Mouse (Mus musculus) bone marrow, adult 2 months (tissue): ENCODE data around the gene Fndc3b.

Experiments
- CTCF ChIP-seq: fragments of 200-500 bp; IDR thresholded peaks from 2 replicates; pipeline ENCODE4 v1.5.1; 2011; ENCODE audit warnings: low read length, control low read depth; ENCODE audit not compliant: control insufficient read depth, insufficient read depth
- POLR2A ChIP-seq: fragments of 200-500 bp; IDR thresholded peaks from 2 replicates; pipeline ENCODE4 v1.6.1; 2011; ENCODE audit warnings: low read depth, mild to moderate bottlenecking, control low read depth, low read length, borderline replicate concordance; ENCODE audit not compliant: control insufficient read depth

GRCm38 (mm10) chr3:27406440-27406839 lies 304.7 kb downstream of the Fndc3b start:
- no peak for TF ChIP-seq CTCF
- no peak for TF ChIP-seq POLR2A
